Mouse (Mus musculus): ENCODE results near the gene Ak9. TPM values are rescaled to one million over a fixed set of nuclear protein-coding genes. Genes with fewer than 3 reads are reported as not detected.
A peak's percentile ranks its signal among the peaks of the same experiment; 100 is the strongest.

Gene Ak9
- polyA plus RNA-seq, 1 experiment, result 0.06 TPM

- TF ChIP-seq CTCF (IDR thresholded peaks at IDR 0.05; ENCODE audit: extremely low read depth, insufficient read depth, low read length) (no peak), POLR2A (IDR thresholded peaks at IDR 0.05; ENCODE audit: extremely low read depth, insufficient read depth, low read length) (no peak)
- H3K4me1 ChIP-seq (ENCODE audit: control insufficient read depth, insufficient read depth, low read length), result peaks cover 3% of the 10 kb centered on the region; the same call in 1 of the 2 replicates
- H3K4me3 ChIP-seq (ENCODE audit: insufficient read depth, low read length), result no peak overlapping the region
- no peak overlapping the region for H3K27ac ChIP-seq (ENCODE audit: insufficient read depth, low read length)
Measured at GRCm38 (mm10) chr10:41287618-41288017, 16.2 kb upstream of the Ak9 start.

DNA sequence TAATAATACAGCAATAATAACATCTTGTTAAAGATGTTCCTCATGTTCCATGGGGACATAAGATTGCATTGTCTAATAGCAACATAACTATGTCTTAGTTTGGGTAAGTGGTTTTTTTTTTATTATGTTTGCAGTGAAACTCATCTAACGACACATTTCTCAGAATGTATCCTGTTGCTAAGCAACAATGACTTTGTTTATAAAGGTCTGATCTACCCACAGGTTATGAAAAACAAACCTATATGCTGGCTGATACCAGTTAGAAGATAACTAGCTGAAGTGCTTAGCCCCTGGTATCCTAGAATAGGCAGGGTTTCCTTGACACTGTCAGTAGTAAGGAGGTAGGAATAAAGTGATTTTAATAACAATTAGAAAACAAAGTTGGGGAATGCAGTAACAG is 15.7 kb upstream of the Ak9 start:
- Histone ChIP-seq H3K4me1 (ENCODE audit: control insufficient read depth, insufficient read depth, low read length) (peaks cover 3% of the 10 kb centered on the region; the same call in 1 of the 2 replicates), H3K4me3 (ENCODE audit: insufficient read depth, low read length) (no peak overlapping the region), H3K27ac (ENCODE audit: insufficient read depth, low read length) (no peak overlapping the region)
- TF ChIP-seq POLR2A (IDR thresholded peaks at IDR 0.05; ENCODE audit: extremely low read depth, insufficient read depth, low read length) (no peak), CTCF (IDR thresholded peaks at IDR 0.05; ENCODE audit: extremely low read depth, insufficient read depth, low read length) (no peak)

DNA sequence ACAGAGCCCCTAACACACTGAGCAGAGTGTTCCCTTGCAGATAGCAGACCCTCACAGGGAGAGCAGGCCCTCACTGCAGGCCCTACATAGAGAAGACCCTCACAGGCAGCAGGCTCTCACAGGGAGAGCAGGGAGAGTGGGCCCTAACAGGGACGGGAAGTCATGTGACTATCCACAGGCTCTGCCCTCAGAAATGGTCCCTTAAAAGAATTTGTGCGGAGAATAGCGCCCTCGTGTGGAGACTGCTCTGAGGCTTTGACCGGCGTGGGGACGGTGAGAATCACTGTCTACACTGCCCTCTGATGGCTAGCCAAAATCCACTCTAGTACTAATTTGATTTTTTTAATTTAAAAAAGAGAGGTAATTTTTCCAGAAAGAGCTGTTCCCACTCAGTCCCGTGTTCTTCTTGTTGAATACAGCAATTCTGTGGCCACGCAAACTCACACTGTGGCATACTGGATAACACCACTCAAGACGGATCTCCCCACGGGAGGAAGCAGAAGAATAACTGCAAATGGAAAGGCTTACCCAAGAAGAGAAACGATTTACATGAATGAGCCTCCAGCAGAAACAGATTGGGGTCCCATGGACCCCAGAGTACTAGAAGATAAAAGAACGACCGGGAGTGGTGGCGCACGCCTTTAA is 14.9 kb upstream of the Ak9 start:
- H3K4me3 ChIP-seq (ENCODE audit: insufficient read depth, low read length), result peak overlapping the region; percentile 27; the same call in 1 of the 2 replicates
- TF ChIP-seq CTCF (IDR thresholded peaks at IDR 0.05; ENCODE audit: extremely low read depth, insufficient read depth, low read length) (peak; percentile 96), POLR2A (IDR thresholded peaks at IDR 0.05; ENCODE audit: extremely low read depth, insufficient read depth, low read length) (peak; percentile 31; the same call in 1 of the 2 replicates)
- no peak overlapping the region for H3K27ac ChIP-seq (ENCODE audit: insufficient read depth, low read length)

GRCm38 (mm10) chr10:41291021-41291420 is 12.8 kb upstream of the Ak9 start:
- Histone ChIP-seq H3K4me3 (ENCODE audit: insufficient read depth, low read length) (no peak overlapping the region), H3K4me1 (ENCODE audit: control insufficient read depth, insufficient read depth, low read length) (peaks cover 3% of the 10 kb centered on the region), H3K27ac (ENCODE audit: insufficient read depth, low read length) (no peak overlapping the region)
- TF ChIP-seq CTCF (IDR thresholded peaks at IDR 0.05; ENCODE audit: extremely low read depth, insufficient read depth, low read length) (no peak), POLR2A (IDR thresholded peaks at IDR 0.05; ENCODE audit: extremely low read depth, insufficient read depth, low read length) (no peak)

More for the DNA sequence above, 14.9 kb upstream of the Ak9 start:
- peaks cover 3% of the 10 kb centered on the region; the same call in 1 of the 2 replicates for H3K4me1 ChIP-seq (ENCODE audit: control insufficient read depth, insufficient read depth, low read length)

GRCm38 (mm10) chr10:41293019-41293418 is 10.8 kb upstream of the Ak9 start:
- TF ChIP-seq POLR2A (IDR thresholded peaks at IDR 0.05; ENCODE audit: extremely low read depth, insufficient read depth, low read length) (no peak), CTCF (IDR thresholded peaks at IDR 0.05; ENCODE audit: extremely low read depth, insufficient read depth, low read length) (no peak)
- Histone ChIP-seq H3K4me1 (ENCODE audit: control insufficient read depth, insufficient read depth, low read length) (peaks cover 3% of the 10 kb centered on the region), H3K27ac (ENCODE audit: insufficient read depth, low read length) (no peak overlapping the region), H3K4me3 (ENCODE audit: insufficient read depth, low read length) (no peak overlapping the region)

GRCm38 (mm10) chr10:41294734-41295133 is 9.0 kb upstream of the Ak9 start:
- no peak for TF ChIP-seq POLR2A (IDR thresholded peaks at IDR 0.05; ENCODE audit: extremely low read depth, insufficient read depth, low read length)
- no peak for TF ChIP-seq CTCF (IDR thresholded peaks at IDR 0.05; ENCODE audit: extremely low read depth, insufficient read depth, low read length)
- H3K4me1 ChIP-seq (ENCODE audit: control insufficient read depth, insufficient read depth, low read length), result no peaks in the 10 kb centered on the region; the same call in 1 of the 2 replicates
- no peak overlapping the region for H3K27ac ChIP-seq (ENCODE audit: insufficient read depth, low read length)
- H3K4me3 ChIP-seq (ENCODE audit: insufficient read depth, low read length), result no peak overlapping the region

DNA sequence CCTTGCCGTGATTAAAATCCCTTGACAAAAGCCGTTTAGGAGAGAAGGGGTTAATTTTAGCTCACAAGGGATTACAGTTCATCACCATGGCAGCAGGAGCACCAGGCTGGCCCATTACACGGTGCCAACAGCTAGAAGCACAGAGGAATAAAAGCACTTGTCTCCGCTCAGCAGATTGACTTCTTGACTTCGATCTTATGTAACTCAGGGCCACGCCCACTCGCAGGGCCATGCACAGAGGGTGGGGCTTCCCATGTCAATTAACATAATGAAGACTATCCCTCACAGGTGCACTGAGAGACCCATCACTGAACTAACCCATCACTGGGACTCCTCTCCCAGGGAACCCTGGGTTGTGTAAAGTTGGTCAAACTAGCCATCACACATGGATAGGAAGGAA is 8.6 kb upstream of the Ak9 start:
- Histone ChIP-seq H3K4me3 (ENCODE audit: insufficient read depth, low read length) (no peak overlapping the region), H3K27ac (ENCODE audit: insufficient read depth, low read length) (no peak overlapping the region), H3K4me1 (ENCODE audit: control insufficient read depth, insufficient read depth, low read length) (no peaks in the 10 kb centered on the region; the same call in 1 of the 2 replicates)
- TF ChIP-seq POLR2A (IDR thresholded peaks at IDR 0.05; ENCODE audit: extremely low read depth, insufficient read depth, low read length) (no peak), CTCF (IDR thresholded peaks at IDR 0.05; ENCODE audit: extremely low read depth, insufficient read depth, low read length) (no peak)

GRCm38 (mm10) chr10:41300161-41300560 is 3.6 kb upstream of the Ak9 start:
- H3K4me3 ChIP-seq (ENCODE audit: insufficient read depth, low read length), result no peak overlapping the region
- no peaks in the 10 kb centered on the region; the same call in 1 of the 2 replicates for H3K4me1 ChIP-seq (ENCODE audit: control insufficient read depth, insufficient read depth, low read length)
- no peak overlapping the region for H3K27ac ChIP-seq (ENCODE audit: insufficient read depth, low read length)
- TF ChIP-seq POLR2A (IDR thresholded peaks at IDR 0.05; ENCODE audit: extremely low read depth, insufficient read depth, low read length) (no peak), CTCF (IDR thresholded peaks at IDR 0.05; ENCODE audit: extremely low read depth, insufficient read depth, low read length) (no peak)

DNA sequence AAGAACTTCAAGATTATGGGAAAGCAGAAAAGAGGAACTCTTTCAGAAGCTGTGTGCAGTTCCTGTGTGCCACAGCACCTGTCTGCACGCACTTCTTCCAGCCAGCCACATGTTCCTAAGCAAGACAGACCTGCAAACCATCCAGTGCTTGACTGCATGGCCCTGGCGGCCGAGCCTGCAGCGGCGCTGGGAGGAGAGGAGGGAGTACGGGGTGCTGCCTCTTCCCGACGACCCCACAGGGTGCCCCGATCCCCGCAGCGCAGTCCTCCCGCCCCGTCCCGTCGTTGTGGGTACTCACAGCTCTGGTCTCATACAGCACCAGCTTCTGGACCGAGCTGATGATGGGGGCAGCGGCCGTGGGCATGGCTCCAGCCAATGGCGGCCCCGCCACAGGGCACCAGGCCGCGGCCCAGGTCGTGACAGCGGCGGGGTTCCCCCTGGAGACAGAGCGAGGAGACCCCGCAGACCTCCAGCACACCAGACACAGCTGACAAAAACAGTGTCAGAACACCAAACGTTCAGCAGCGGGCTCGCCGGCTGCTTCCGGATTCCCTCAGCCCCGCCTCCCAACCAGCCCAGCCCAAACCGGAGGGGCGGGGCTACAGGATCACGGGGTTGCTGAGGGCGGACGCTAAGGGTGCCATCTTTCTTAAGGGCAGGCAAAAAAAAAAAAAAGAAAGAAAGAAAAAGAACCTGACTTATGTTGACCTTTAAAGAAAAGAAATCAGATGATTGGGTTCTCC is 920 bp upstream of the Ak9 start, which contains the start of gene Fig4:
Fig4 (minus strand) TSS at position 572 of the 743 bp plus-strand sequence.
- no peak for TF ChIP-seq CTCF (IDR thresholded peaks at IDR 0.05; ENCODE audit: extremely low read depth, insufficient read depth, low read length)
- peak; percentile 77; the same call in 1 of the 2 replicates for TF ChIP-seq POLR2A (IDR thresholded peaks at IDR 0.05; ENCODE audit: extremely low read depth, insufficient read depth, low read length)
- Histone ChIP-seq H3K4me3 (ENCODE audit: insufficient read depth, low read length) (peak within 1 kb of the TSS; percentile 75), H3K27ac (ENCODE audit: insufficient read depth, low read length) (peak within 1 kb of the TSS; percentile 60; the same call in 1 of the 2 replicates), H3K4me1 (ENCODE audit: control insufficient read depth, insufficient read depth, low read length) (no peaks in the 10 kb centered on the region)

Data from cortical plate, adult 2 months (tissue).